Mouse (Mus musculus) layer of hippocampus, adult 9-11 months (tissue): ENCODE measurements at regions not wholly inside any gene's neighbourhood (a gene's known extent, or its start where the extent isn't known, plus 50 kb on each side); places are given as distances from the start of the nearest gene placed in this dataset.
A peak's percentile ranks its signal among the peaks of the same experiment; 100 is the strongest.

Experiments used
- DNase-seq: peaks from one replicate; pipeline ENCODE4 v3.0.0; 2022

GRCm38 (mm10) chr19:13980988-13981630 is 67.8 kb downstream of the Olfr1505 start:
- DNase-seq, result peak; percentile 4

- DNase-seq, result no peak
Observed at GRCm38 (mm10) chr19:13982823-13983222, 69.5 kb downstream of the Olfr1505 start.
